Mouse (Mus musculus) ES-Bruce4 (cell line): ENCODE results near the gene Serhl.

Experiments used
- CTCF ChIP-seq: IDR thresholded peaks from one replicate; pipeline ENCODE4 v1.8.1; 2011; ENCODE audit warnings: low read depth, low read length
- EP300 ChIP-seq: IDR thresholded peaks from 2 replicates; pipeline ENCODE4 v1.6.1; 2011; ENCODE audit warnings: low read depth, low read length; ENCODE audit not compliant: insufficient read depth
- POLR2A ChIP-seq: IDR thresholded peaks from one replicate; pipeline ENCODE4 v1.8.1; 2011; ENCODE audit warnings: low read length; ENCODE audit not compliant: insufficient read depth

DNA sequence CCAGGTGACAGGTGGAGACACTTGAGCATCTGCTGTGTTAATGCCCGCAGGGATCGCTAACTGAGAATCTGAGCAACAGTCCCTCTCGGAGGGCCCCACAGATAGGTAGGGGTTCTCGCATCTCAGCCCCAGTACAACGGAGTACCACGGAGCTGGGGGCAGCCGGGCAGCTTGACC, at the start of gene Serhl:
- TF ChIP-seq EP300: no peak
- TF ChIP-seq CTCF: no peak
- TF ChIP-seq POLR2A: no peak
